Mouse (Mus musculus) right cerebral cortex, postnatal 25 days (tissue): ENCODE results near the gene Krt76.
A peak's percentile ranks its signal among the peaks of the same experiment; 100 is the strongest.

Source experiments
- DNase-seq: peaks from one replicate; pipeline ENCODE4 v3.0.0; 2022

Gene Krt76

DNA sequence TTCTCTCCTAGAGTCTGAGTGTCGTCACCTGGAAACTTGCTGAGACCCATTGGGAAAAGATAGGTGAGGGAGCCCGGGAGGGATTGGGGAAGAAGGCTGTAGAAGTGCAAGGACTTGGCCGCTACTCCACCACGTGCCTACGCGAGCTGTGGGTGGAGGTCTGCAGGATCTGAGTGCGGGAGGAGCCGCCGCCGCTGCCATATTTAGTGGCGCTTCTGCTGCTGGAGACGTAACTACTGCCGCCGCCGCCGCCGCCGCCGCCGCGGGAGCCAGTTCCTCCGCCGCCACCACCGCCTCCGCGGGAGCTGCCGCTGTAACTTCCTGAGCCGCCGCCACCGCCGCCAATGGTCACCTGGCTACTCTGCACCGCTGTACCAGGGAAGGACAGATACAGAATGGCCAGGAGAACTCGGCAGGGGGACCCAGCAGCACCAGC is 33.0 kb downstream of the Krt76 start:
- DNase-seq = peak; percentile 75

GRCm38 (mm10) chr15:101858673-101859425 is 33.9 kb downstream of the Krt76 start:
- DNase-seq = no peak

DNA sequence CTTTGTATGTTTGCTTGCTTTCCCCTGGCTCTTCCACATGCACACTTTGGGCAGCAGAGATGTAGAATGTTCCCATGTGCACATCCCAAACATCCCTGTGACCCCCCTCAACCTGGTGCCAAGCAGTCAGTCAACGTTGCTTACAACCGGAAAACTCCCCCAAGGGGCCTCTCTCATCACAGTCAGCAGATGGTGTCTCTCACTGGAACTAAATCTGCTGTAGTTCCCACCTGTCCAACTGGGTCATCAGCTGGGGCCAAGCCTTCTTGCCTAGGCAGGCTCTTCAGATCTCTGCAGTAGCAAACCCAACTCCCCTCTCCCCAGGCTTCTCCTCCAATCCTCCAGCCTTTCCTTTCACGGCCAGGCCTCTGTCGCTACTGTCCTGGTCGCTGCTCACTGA is 36.0 kb downstream of the Krt76 start:
- DNase-seq = no peak

DNA sequence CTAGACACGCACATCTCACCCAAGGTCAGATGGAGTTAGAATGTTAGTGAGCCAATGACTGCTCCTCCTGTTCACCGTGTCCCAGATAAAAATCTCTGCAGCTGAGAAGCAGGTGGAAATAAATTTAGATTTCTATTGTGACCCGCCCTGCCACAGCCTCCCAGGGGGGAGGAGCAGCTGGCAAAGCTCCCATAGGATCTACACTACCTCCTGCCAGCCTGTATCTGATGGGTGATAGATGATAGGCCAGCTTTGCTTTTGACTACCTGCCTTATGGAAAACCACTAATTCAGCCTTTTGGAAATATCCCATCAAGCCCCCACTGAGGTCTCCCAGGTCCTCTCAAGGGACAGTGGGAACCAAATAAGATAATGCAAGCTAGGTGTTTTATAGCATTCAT is 37.0 kb downstream of the Krt76 start:
- no peak for DNase-seq

DNA sequence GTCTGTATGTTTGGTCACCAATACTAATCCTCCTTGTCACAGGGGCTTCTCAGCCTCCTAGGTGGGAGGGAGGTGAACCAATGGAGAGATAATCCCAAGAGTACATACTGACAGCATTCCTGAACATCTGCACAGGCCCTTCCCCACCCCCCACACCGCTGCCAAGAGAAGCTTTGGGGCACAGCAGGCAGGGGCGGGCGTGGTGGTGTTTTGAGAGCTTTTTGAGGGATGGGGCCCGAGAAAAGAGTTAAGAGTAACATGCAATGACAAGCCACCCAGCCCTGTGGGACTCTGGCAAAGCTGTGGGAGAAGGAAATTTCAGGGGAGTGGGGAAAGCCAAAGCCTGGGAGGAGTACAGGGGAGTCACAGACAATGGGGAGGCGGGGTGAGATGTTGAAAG is 38.4 kb downstream of the Krt76 start:
- DNase-seq = no peak

GRCm38 (mm10) chr15:101852571-101852970 is 40.1 kb downstream of the Krt76 start:
- DNase-seq = no peak

GRCm38 (mm10) chr15:101850694-101851093 is 42.0 kb downstream of the Krt76 start, which contains the start of gene Krt1:
Gene Krt1, minus strand, starts transcription at chr15:101850794.
- DNase-seq = no peak

DNA sequence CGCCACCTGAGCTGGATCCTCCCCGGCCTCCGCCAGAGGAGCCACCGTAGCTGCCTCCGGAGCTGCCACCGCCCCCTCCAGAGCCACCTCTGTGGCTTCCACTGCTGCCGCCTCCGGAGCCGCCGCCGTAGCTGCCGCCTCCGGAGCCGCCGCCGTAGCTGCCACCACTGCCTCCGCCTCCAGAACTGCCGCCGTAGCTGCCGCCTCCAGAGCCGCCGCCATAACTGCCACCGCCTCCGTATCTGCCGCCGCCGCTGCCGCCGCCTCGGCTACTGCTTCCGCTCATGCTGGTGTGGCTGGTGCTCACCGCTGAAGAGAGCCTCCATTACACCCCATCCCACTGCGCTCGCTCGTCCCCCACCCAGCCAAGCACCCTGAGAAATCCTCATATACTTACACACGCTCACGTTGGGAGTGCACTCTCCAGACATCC is 46.7 kb downstream of the Krt76 start:
- DNase-seq = peak; percentile 67

- no peak for DNase-seq
Observed at GRCm38 (mm10) chr15:101843192-101843591, 49.5 kb downstream of the Krt76 start.

GRCm38 (mm10) chr15:101834784-101835328 is 57.9 kb downstream of the Krt76 start:
- no peak for DNase-seq
